16 mouse cellular contexts compared by ENCODE assay signal in the genomic region with DNA sequence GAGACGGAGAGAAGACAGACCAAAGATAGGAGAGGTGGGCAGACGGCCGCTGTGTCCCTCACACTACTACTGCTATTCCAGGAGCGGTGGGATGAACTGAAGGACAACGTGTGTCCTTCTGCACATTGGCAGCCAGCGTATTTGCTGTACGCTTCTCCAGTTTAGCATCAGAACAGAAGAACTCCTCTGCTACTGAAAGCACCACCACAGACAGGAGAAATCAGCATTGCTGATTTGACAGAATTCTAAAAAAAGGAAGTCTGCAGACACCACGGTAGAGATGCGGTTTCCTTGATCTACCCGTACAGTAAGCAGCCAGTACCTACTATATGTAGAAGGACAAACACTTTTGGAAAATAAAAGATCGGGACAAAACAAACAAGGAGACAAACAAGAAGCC. TPM values are rescaled to one million over a fixed set of nuclear protein-coding genes. Genes with fewer than 3 reads are reported as not detected.
DNase-seq lines count a peak whose midpoint lies in the region; ATAC-seq lines count a peak whose summit lies in the region.
"Had no signal": no experiment of that assay in that cellular context is flagged by ENCODE, and none has a peak within 500 bp of the region (broad histone marks: within the 10 kb centered on the region; RNA-seq: fewer than 3 reads in every experiment).

No protein-coding gene starts in this region.

- no peak overlapping the region for H3K4me3 ChIP-seq in kidney, embryonic 16.5 days (ENCODE audit: low read length)
- H3K4me3 ChIP-seq: forebrain, embryonic 15.5 days; limb, embryonic 13.5 days; myocyte had no signal

- no peak for ATAC-seq in kidney, embryonic 16.5 days (ENCODE audit: low FRiP score, low TSS enrichment)
- ATAC-seq: forebrain, embryonic 15.5 days; intestine, postnatal 0 days had no signal

- peaks cover 9% of the 10 kb centered on the region; the same call in 1 of the 2 replicates for H3K4me1 ChIP-seq in kidney, embryonic 16.5 days (ENCODE audit: insufficient read depth, low read length)

- 89% methylated on average over 11 of the region's 11 CpGs for WGBS in kidney, embryonic 16.5 days

- no peaks in the 10 kb centered on the region for H3K9me3 ChIP-seq in kidney, embryonic 16.5 days (ENCODE audit: low read length)
- H3K9me3 ChIP-seq: forebrain, embryonic 15.5 days; limb, embryonic 13.5 days had no signal

- H3K4me2 ChIP-seq in kidney, embryonic 16.5 days (replicated peaks; ENCODE audit: low read depth, low read length): no peak overlapping the region
- H3K4me2 ChIP-seq: forebrain, embryonic 15.5 days; limb, embryonic 13.5 days; midbrain, embryonic 11.5 days had no signal

- DNase-seq in frontal cortex, adult 2 months (ENCODE audit: extremely low spot score in 1 of 2, low spot score in 1 of 2): peak; percentile 9 to 19
- no peak for DNase-seq in frontal cortex, postnatal 25 days (ENCODE audit: low spot score in 2 of 2)
- DNase-seq in thymus, postnatal 0 days (ENCODE audit: low spot score): peak; percentile 65
- DNase-seq in thymus, adult 18-20 months: no peak
- peak; percentile 17 to 38 for DNase-seq in left cerebral cortex, postnatal 36 days (ENCODE audit: low spot score in 2 of 2)
- DNase-seq in heart, postnatal 14 days: no peak
- DNase-seq in liver: no peak
- DNase-seq: adrenal gland, adult 2 months; kidney, postnatal 4 days; lung, adult 2 months had no signal

- 0 out of 2 replicates have a peak, but pooled peaks cover 11% of the 10 kb centered on the region for H3K27me3 ChIP-seq in kidney, embryonic 16.5 days (ENCODE audit: insufficient read depth, low read length)

- H3K27ac ChIP-seq in kidney, embryonic 16.5 days (ENCODE audit: low read length): no peak overlapping the region
- H3K27ac ChIP-seq: forebrain, embryonic 15.5 days; limb, embryonic 13.5 days had no signal

- no peaks in the 10 kb centered on the region for H3K36me3 ChIP-seq in kidney, embryonic 16.5 days (ENCODE audit: insufficient read depth, low read length)
- H3K36me3 ChIP-seq: forebrain, embryonic 15.5 days; limb, embryonic 13.5 days had no signal

- H3K9ac ChIP-seq in kidney, embryonic 16.5 days (replicated peaks; ENCODE audit: low read length): no peak overlapping the region
- H3K9ac ChIP-seq: forebrain, embryonic 15.5 days; limb, embryonic 13.5 days had no signal

- intact Hi-C loops in left cerebral cortex, postnatal 36 days (cut with DNase I): loop anchor here (5.0 to 10.0 kb wide), 2 partner anchors 37 to 125 kb away; no protein-coding TSS in a partner anchor
- intact Hi-C loops in heart, postnatal 14 days (cut with DNase I): loop anchor here (2.0 to 5.0 kb wide), 2 partner anchors 37 to 55 kb away; no protein-coding TSS in a partner anchor

RNA-seq across cellular contexts. Expression of gene Hlf, which starts 29.0 kb away (rescaled TPM):
- polyA plus RNA-seq in frontal cortex, adult 2 months (2012; rRNA removed): 76.4 and 93.9 TPM in 2 replicates
- 0.72 and 0.85 TPM in 2 replicates for polyA plus RNA-seq in thymus, postnatal 0 days (2015; fragmentation: Nextera tagmentation; extraction: Ambion mirVana)
- total RNA-seq in left cerebral cortex, postnatal 36 days (2021): 100 to 1,000 TPM; 134 to 138 TPM
- total RNA-seq in heart, postnatal 14 days (2021): 10 to 100 TPM; 21.8 to 22.4 TPM
- 2.3 and 2.8 TPM in 2 replicates for polyA plus RNA-seq in kidney, embryonic 16.5 days (2015; fragmentation: Nextera tagmentation; extraction: Ambion mirVana)

Comparison
In these comparisons a context has a peak if more than half of its experiments do, and no peak if none do; other contexts are left out.
1. DNase-seq: peak in frontal cortex, adult 2 months (2 of 2), thymus, postnatal 0 days (single experiment) and left cerebral cortex, postnatal 36 days (2 of 2); none in frontal cortex, postnatal 25 days (0 of 2), thymus, adult 18-20 months (0 of 2), heart, postnatal 14 days (0 of 2) and liver (single experiment).
2. RNA of gene Hlf, which starts 29.0 kb away (polyA plus RNA-seq): 76.4 to 93.9 TPM in frontal cortex, adult 2 months; 2.3 to 2.8 TPM in kidney, embryonic 16.5 days and 0.72 to 0.85 TPM in thymus, postnatal 0 days; every median in the first group is over 10 times any median in the second.